Mouse (Mus musculus) embryonic facial prominence, embryonic 14.5 days (tissue): ENCODE data around the gene Tbc1d24. TPM values are rescaled to one million over a fixed set of nuclear protein-coding genes. Genes with fewer than 3 reads are reported as not detected.
A peak's percentile ranks its signal among the peaks of the same experiment; 100 is the strongest.
"Not testable (repeated sequence)": the region's sequence is repeated elsewhere in the genome, so short reads cannot be mapped to it uniquely, and the experiment has no call there.

Experiments used
- ATAC-seq: fragments of 200-750 bp; cut with Nextera tagmentation; 2 replicates; pipeline ENCODE4 v1.8.0; 2017; ENCODE audit warnings: low read depth, moderate number of reproducible peaks, moderate TSS enrichment
- DNase-seq: peaks from one replicate; pipeline ENCODE4 v3.0.0-alpha.2; 2015; ENCODE audit warnings: low spot score
- H3K27ac ChIP-seq: fragments of 300-500 bp; sonication (generic); replicated peaks from 2 replicates; pipeline ENCODE4 v1.5.1; 2014; ENCODE audit warnings: low read depth, mild to moderate bottlenecking, low read length, moderate library complexity
- H3K27me3 ChIP-seq: fragments of 300-500 bp; sonication (generic); replicated peaks from 2 replicates; pipeline ENCODE4 v1.6.1; 2014; ENCODE audit warnings: low read length; ENCODE audit not compliant: control insufficient read depth, insufficient read depth
- H3K36me3 ChIP-seq: fragments of 300-500 bp; sonication (generic); 2 replicates; pipeline ENCODE4 v1.6.1; 2014; ENCODE audit warnings: low read length, mixed read lengths; ENCODE audit not compliant: control insufficient read depth, insufficient read depth
- H3K4me1 ChIP-seq: fragments of 300-500 bp; sonication (generic); 2 replicates; pipeline ENCODE4 v1.6.1; 2014; ENCODE audit warnings: antibody characterized with exemption, low read length; ENCODE audit not compliant: control insufficient read depth, insufficient read depth
- H3K4me2 ChIP-seq: fragments of 300-500 bp; sonication (generic); 2 replicates; pipeline ENCODE4 v1.6.1; 2014; ENCODE audit warnings: low read depth, mild to moderate bottlenecking, low read length, moderate library complexity, mixed read lengths
- H3K4me3 ChIP-seq: fragments of 300-500 bp; sonication (generic); 2 replicates; pipeline ENCODE4 v1.5.1; 2014; ENCODE audit warnings: low read depth, mild to moderate bottlenecking, low read length
- H3K9ac ChIP-seq: fragments of 300-500 bp; sonication (generic); 2 replicates; pipeline ENCODE4 v1.6.1; 2014; ENCODE audit warnings: low read depth, mild to moderate bottlenecking, low read length, moderate library complexity, mixed read lengths
- H3K9me3 ChIP-seq: fragments of 300-500 bp; sonication (generic); 2 replicates; pipeline ENCODE4 v1.6.1; 2016; ENCODE audit warnings: low read length; ENCODE audit not compliant: control insufficient read depth
- WGBS: fragments of 180-500 bp; shearing (Covaris S2); extraction: QIAGEN DNeasy Blood & Tissue Kit; methylation state at CpG from one replicate; pipeline ENCODE4 v1.1.7; 2014; 5-methylcytosine and 5-hydroxymethylcytosine counted together
- polyA plus RNA-seq: library from polyadenylated mRNA; unstranded; fragments of >200 nt; fragmentation: Nextera tagmentation; extraction: Ambion mirVana; gene quantifications from 2 replicates; pipeline ENCODE4 v1.2.1, GENCODE M21; 2014

Gene Tbc1d24
- polyA plus RNA-seq, 1 experiment from 2014 or later, result 4.6 TPM

- DNase-seq (peak; percentile 52), ATAC-seq (peak; percentile 58)
- Histone ChIP-seq H3K9ac (peak overlapping the region; percentile 93), H3K4me1 (peaks cover 7% of the 10 kb centered on the region), H3K27me3 (no peaks in the 10 kb centered on the region), H3K4me2 (peak overlapping the region; percentile 81), H3K36me3 (no peaks in the 10 kb centered on the region), H3K9me3 (no peaks in the 10 kb centered on the region), H3K27ac (peak overlapping the region; percentile 87), H3K4me3 (peak overlapping the region; percentile 97)
- WGBS, result 0% methylated on average over 13 of the region's 43 CpGs
These were observed 64.4 kb downstream of the Tbc1d24 start for GRCm38 (mm10) chr17:24140845-24141424.

DNA sequence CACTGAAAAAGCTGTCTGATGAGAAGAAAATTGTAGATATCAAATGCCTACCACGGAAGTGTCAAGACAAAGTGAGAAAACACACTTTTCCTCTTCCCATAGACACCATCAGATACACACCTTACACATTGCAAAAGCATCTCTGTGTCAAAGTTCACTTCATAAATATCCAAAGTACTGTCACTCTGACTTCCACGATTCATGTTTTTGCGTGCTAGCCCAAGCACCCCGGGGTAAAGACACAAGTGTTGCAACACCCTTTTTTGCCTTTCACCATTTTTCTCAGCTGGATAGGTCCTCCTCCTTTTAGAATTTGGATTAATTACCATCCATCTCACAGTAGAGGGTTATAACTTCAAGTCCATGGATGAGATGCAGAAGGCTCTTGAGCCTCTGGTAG, 65.4 kb downstream of the Tbc1d24 start:
- Histone ChIP-seq H3K27ac (no peak overlapping the region), H3K9ac (peak overlapping the region; percentile 93), H3K27me3 (no peaks in the 10 kb centered on the region), H3K4me3 (peak overlapping the region; percentile 97), H3K36me3 (no peaks in the 10 kb centered on the region), H3K4me1 (peaks cover 7% of the 10 kb centered on the region), H3K9me3 (no peaks in the 10 kb centered on the region), H3K4me2 (peak overlapping the region; percentile 81)
- no peak for ATAC-seq
- WGBS, result 85% methylated on average over 4 of the region's 4 CpGs
- no peak for DNase-seq

GRCm38 (mm10) chr17:24139256-24139655, 66.1 kb downstream of the Tbc1d24 start:
- no peak overlapping the region for H3K9ac ChIP-seq
- no peaks in the 10 kb centered on the region for H3K27me3 ChIP-seq
- DNase-seq (no peak), ATAC-seq (no peak)
- peaks cover 7% of the 10 kb centered on the region for H3K4me1 ChIP-seq
- no peak overlapping the region for H3K4me3 ChIP-seq
- H3K36me3 ChIP-seq, result no peaks in the 10 kb centered on the region
- H3K4me2 ChIP-seq, result no peak overlapping the region
- H3K9me3 ChIP-seq, result no peaks in the 10 kb centered on the region
- WGBS, result 75% methylated on average over 3 of the region's 3 CpGs
- H3K27ac ChIP-seq, result no peak overlapping the region

DNA sequence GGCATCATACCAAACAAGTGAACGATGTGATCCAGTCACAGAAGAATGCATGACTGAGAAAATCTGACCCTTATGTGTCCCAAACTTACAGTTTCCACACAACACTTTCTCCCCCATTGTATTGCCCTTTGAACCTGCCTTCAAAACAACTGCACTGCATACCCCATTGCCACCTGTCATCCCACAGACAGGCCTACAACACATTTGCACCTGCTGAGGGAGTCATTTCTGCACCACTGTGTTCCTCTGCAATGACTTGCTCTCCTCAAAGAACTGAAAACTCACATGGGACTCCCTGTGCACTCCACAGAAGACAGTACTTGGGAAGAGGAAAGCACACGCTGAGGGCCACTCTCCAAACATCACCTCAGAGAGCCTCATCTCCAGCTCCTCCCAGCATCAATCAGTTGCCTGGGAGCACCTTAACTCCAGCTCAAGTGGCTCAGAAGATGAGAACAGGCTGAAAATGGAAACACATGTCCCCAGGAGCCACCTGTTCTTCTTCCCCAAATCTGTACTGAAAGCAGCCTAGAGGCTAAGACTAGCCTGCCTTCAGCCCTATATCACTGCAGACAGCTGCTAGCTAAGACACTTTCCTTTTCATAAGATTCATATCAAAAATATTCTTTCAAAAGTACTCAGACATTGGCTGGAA, 68.0 kb downstream of the Tbc1d24 start:
- ATAC-seq, result no peak
- Histone ChIP-seq H3K27me3 (no peaks in the 10 kb centered on the region), H3K27ac (no peak overlapping the region), H3K4me3 (no peak overlapping the region), H3K4me2 (no peak overlapping the region), H3K9me3 (no peaks in the 10 kb centered on the region), H3K4me1 (peaks cover 7% of the 10 kb centered on the region), H3K9ac (no peak overlapping the region), H3K36me3 (no peaks in the 10 kb centered on the region)
- WGBS, result 64% methylated on average over 2 of the region's 2 CpGs
- no peak for DNase-seq

DNA sequence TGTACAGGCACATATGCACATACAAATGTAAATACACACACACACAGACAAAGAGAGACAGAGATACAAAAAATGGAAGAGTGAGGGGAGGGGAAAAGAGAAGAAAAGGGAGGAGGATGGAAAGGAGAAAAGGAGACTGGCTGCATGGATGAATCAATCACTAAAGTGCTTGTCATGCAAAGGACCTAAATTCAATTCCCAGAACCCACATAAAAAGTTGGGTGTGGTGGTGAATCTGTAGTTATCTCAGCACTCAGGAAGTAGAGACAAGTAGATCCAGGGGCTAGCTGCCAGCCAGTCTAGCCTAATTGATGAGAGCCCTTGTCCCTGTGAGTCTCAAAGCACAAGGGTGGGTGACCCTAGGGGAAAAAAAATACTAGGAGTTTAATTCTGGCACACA, 71.3 kb downstream of the Tbc1d24 start:
- Histone ChIP-seq H3K4me3 (no peak overlapping the region), H3K4me2 (no peak overlapping the region), H3K36me3 (no peaks in the 10 kb centered on the region)

GRCm38 (mm10) chr17:24132919-24133318, 72.4 kb downstream of the Tbc1d24 start:
- H3K9ac ChIP-seq, H3K36me3 ChIP-seq, H3K4me1 ChIP-seq, H3K27me3 ChIP-seq, H3K9me3 ChIP-seq, H3K4me3 ChIP-seq, ATAC-seq, H3K4me2 ChIP-seq, DNase-seq, H3K27ac ChIP-seq: not testable (repeated sequence)
- 89% methylated on average over 4 of the region's 4 CpGs for WGBS

More for the DNA sequence above, 71.3 kb downstream of the Tbc1d24 start:
- no peak overlapping the region for H3K9ac ChIP-seq
- H3K27ac ChIP-seq, result no peak overlapping the region
- no peaks in the 10 kb centered on the region for H3K9me3 ChIP-seq
- H3K4me1 ChIP-seq, result peaks cover 5% of the 10 kb centered on the region
- no peaks in the 10 kb centered on the region for H3K27me3 ChIP-seq
- DNase-seq (no peak), ATAC-seq (no peak)

- WGBS, result 93% methylated on average over 3 of the region's 3 CpGs
- Histone ChIP-seq H3K9ac (no peak overlapping the region), H3K27me3 (no peaks in the 10 kb centered on the region), H3K9me3 (no peaks in the 10 kb centered on the region), H3K27ac (no peak overlapping the region), H3K4me2 (no peak overlapping the region), H3K4me3 (no peak overlapping the region), H3K4me1 (peaks cover 5% of the 10 kb centered on the region), H3K36me3 (no peaks in the 10 kb centered on the region)
- DNase-seq (no peak), ATAC-seq (no peak)
These were observed 73.8 kb downstream of the Tbc1d24 start for GRCm38 (mm10) chr17:24131570-24131969.

GRCm38 (mm10) chr17:24129246-24129645, 76.1 kb downstream of the Tbc1d24 start:
- ATAC-seq, H3K27me3 ChIP-seq, H3K36me3 ChIP-seq, H3K9me3 ChIP-seq, H3K9ac ChIP-seq, H3K27ac ChIP-seq, H3K4me3 ChIP-seq, H3K4me2 ChIP-seq, DNase-seq, H3K4me1 ChIP-seq: not testable (repeated sequence)
- WGBS, result 95% methylated on average over 4 of the region's 4 CpGs

- no peaks in the 10 kb centered on the region for H3K36me3 ChIP-seq
- H3K9me3 ChIP-seq, result no peaks in the 10 kb centered on the region
- H3K4me3 ChIP-seq, result no peak overlapping the region
- no peak overlapping the region for H3K9ac ChIP-seq
- H3K4me2 ChIP-seq, result no peak overlapping the region
- no peak overlapping the region for H3K27ac ChIP-seq
- peaks cover 5% of the 10 kb centered on the region for H3K4me1 ChIP-seq
- WGBS, result 94% methylated on average over 1 of the region's 1 CpGs
- ATAC-seq (no peak), DNase-seq (no peak)
- no peaks in the 10 kb centered on the region for H3K27me3 ChIP-seq
These were observed 77.8 kb downstream of the Tbc1d24 start for GRCm38 (mm10) chr17:24127592-24127991.
